Mouse (Mus musculus) cerebellum, adult (tissue): ENCODE data around the gene Elp1.

ENCODE experiments used
- ATAC-seq: cut with Nextera tagmentation; 2 replicates; pipeline ENCODE4 v1.9.2; 2017; ENCODE audit warnings: mild to moderate bottlenecking, moderate library complexity, mixed read lengths; ENCODE audit not compliant: insufficient number of reproducible peaks, low FRiP score, low TSS enrichment

The Elp1 gene

DNA sequence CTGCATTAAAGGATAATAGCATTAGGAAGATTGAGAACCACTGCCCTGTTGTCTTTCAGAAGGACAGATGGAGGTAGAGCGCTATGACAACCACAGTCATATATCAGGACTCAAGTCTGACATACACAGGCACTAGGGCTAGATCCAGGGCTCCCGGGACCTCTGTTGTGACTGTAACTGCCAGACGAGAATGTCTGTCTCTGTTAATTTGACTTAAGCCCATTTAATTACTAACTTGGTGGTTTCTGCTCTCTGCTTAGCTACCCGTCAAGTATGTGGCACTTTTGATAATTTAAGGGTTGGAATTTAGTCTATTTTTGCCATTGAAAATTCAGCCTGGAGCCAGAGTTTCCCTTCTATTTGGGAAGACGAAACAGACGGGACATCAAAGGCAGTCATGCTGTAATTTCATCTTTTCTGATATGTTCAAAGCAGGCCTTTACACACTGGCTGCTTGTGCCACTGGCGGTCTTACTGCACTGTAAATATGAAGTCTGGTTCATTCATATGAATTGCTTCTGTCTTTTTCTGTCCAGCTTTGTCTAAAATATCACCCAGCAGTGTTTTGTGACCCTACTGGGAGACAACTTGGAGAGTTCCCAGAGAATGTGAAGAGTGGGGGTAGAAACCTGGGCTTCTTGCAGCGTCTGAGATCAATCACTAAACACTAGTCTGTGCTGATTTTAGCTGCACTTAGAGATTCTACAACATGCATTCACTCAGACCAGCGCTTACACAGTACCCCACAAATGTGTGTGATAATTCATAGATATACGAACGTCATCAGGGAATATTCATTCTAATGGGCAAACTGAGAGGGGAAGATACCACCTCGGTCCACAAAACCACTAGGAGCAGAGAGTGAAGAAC, 83.3 kb downstream of the Elp1 start:
- ATAC-seq, result no peak

DNA sequence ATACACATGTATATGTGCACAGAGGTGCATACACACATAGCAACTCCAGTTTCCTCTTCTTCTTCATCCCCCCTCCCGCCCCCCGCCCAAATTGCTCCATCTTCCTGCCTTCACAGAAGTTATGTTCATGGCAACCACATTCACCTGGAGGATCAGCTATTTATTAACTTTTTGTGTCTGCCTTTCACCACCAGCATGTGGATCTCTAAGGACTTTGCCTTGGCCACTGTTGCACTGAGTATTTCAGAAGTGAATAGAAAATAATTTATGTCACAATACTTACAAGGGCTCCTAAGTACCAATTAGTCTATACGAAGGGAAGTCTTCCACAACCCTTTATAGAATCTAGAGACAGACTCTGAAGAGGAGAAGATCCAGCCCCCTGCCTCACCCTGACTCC, 84.2 kb downstream of the Elp1 start:
- no peak for ATAC-seq

DNA sequence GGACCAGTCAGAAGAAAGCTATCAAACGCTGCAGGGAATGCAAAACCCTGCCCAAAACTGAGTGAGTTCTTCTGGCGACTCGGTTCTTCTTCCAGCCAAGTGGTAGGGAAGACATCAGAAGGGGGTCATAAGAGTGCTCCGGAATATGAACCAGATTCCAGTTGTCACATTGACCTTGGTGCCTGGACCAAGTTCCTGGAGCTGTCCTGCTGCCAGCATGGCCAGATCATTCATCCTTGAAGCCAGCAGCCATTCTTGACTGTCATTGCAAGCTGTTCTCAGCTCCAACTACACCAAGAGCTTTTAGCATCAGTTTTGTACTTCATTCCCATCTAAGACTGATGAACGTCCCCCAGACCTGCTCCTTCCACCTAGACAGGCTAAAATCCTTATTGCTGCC, 85.3 kb downstream of the Elp1 start:
- ATAC-seq, result no peak

DNA sequence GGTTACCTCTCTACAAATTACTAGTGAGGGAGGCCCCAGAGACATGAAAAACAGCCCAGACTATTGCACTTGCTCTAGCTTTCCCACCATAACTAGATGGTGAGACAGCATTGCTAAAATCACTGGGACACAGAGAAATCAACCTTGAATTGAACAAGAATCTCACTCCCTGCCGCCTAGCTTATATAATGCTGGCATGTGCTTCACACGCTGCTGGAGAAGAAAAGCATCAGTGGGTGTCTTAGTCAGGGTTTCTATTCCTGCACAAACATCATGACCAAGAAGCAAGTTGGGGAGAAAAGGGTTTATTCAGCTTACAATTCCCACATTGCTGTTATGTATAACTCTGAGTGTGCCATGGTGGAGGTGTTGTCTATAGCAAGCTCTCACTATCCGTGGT, 89.0 kb downstream of the Elp1 start:
- ATAC-seq, result no peak

DNA sequence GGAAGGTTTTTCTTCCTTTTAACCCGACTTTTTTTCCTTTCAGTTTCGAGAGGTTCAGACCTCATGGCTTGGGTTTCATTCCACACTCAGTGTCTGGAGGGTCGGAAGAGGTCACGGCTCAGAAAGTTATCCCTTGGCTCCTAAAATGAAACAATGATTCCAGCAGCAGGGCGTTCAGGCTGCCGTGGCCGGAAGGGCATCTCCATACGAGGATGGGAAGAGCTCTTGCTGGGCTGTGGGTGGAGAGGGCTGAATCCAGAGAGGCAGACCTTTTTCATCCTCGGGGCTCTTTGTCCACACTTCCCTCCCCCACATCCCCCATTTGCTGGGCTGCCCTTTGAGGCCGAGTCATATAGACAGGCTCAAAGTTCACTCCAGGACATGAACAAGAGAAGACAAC, 99.9 kb downstream of the Elp1 start:
- no peak for ATAC-seq
